Mouse (Mus musculus): ENCODE data around the gene Nr6a1.
A peak's percentile ranks its signal among the peaks of the same experiment; 100 is the strongest.

DNA sequence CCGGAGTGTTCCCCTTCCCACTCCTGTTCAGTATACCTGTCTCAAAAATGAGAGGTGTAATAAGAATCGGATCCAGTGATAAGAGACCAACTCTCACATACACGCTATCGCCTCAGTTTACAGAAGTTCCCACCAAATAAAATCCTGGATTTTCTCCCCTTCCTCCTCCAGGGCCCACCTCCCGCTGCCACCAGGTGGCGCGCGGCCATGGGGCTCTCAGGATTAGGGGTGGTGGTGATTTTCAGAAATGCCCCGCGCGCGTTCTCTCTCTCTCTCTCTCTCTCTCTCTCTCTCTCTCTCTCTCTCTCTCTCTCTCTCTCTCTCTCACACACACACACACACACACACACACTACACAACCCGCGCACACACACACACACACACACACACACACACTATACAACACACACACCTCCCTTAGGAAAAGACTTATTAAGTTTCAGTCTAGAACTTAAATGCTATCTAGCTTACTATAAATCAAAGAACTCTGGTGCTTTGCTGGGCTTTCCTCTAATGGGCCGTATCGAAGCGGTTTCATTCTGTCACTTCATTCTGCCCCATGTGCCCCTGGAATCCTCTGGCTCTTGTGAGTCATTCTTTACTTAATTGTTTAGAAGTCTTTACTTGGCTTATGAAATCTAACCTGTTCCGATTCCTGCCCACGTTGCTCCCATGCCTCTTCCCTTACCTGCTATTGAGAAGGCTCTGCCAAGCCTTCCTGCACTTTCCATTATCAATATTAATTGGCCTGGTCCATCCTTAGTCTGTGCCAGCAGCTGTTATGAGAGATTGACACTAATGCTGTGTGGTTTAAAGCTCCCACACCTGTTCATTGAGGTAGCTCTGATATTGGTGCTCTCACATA, at the start of gene Nr6a1:
- peak; percentile 78 for TF ChIP-seq CTCF (IDR thresholded peaks at IDR 0.05; ENCODE audit: control insufficient read depth, insufficient read depth, low read length)
- TF ChIP-seq POLR2A (IDR thresholded peaks at IDR 0.05; ENCODE audit: borderline replicate concordance, control insufficient read depth, low read depth, low read length), result no peak
